Mouse (Mus musculus) hindbrain, embryonic 16.5 days (tissue): ENCODE measurements around the gene Gjd3. TPM values are rescaled to one million over a fixed set of nuclear protein-coding genes. Genes with fewer than 3 reads are reported as not detected.

Experiments used
- ATAC-seq: fragments of 200-750 bp; cut with Nextera tagmentation; 2 replicates; pipeline ENCODE4 v1.8.0; 2017; ENCODE audit warnings: moderate TSS enrichment, moderate library complexity
- H3K27ac ChIP-seq: fragments of 300-500 bp; sonication (generic); 2 replicates; pipeline ENCODE4 v1.5.1; 2014; ENCODE audit warnings: low read depth, mild to moderate bottlenecking, control low read depth, low read length, moderate library complexity
- H3K27me3 ChIP-seq: fragments of 300-500 bp; sonication (generic); replicated peaks from 2 replicates; pipeline ENCODE4 v1.6.1; 2014; ENCODE audit warnings: low read length; ENCODE audit not compliant: control insufficient read depth, insufficient read depth
- H3K36me3 ChIP-seq: fragments of 300-500 bp; sonication (generic); 2 replicates; pipeline ENCODE4 v1.6.1; 2014; ENCODE audit warnings: mild to moderate bottlenecking, low read length, moderate library complexity, mixed read lengths; ENCODE audit not compliant: control insufficient read depth, insufficient read depth
- H3K4me1 ChIP-seq: fragments of 300-500 bp; sonication (generic); 2 replicates; pipeline ENCODE4 v1.6.1; 2014; ENCODE audit warnings: low read depth, low read length; ENCODE audit not compliant: control insufficient read depth, insufficient read depth
- H3K4me2 ChIP-seq: fragments of 300-500 bp; sonication (generic); 2 replicates; pipeline ENCODE4 v1.6.1; 2014; ENCODE audit warnings: mild to moderate bottlenecking, low read length, control low read depth, moderate library complexity
- H3K4me3 ChIP-seq: fragments of 300-500 bp; sonication (generic); 2 replicates; pipeline ENCODE4 v1.5.1; 2014; ENCODE audit warnings: mild to moderate bottlenecking, low read length, control low read depth, moderate library complexity
- H3K9ac ChIP-seq: fragments of 300-500 bp; sonication (generic); 2 replicates; pipeline ENCODE4 v1.6.1; 2014; ENCODE audit warnings: low read depth, mild to moderate bottlenecking, control low read depth, low read length, moderate library complexity
- H3K9me3 ChIP-seq: fragments of 300-500 bp; sonication (generic); 2 replicates; pipeline ENCODE4 v1.6.1; 2014; ENCODE audit warnings: mild to moderate bottlenecking, low read length, moderate library complexity; ENCODE audit not compliant: control insufficient read depth
- WGBS: fragments of 180-500 bp; shearing (Covaris S2); extraction: QIAGEN DNeasy Blood & Tissue Kit; methylation state at CpG from one replicate; pipeline ENCODE4 v1.1.7; 2014; 5-methylcytosine and 5-hydroxymethylcytosine counted together
- polyA plus RNA-seq: library from polyadenylated mRNA; unstranded; fragments of >200 nt; fragmentation: Nextera tagmentation; extraction: Ambion mirVana; gene quantifications from 2 replicates; pipeline ENCODE4 v1.2.1, GENCODE M21; 2015

Gjd3 gene
- polyA plus RNA-seq, 1 experiment from 2014 or later: 2.0 TPM

DNA sequence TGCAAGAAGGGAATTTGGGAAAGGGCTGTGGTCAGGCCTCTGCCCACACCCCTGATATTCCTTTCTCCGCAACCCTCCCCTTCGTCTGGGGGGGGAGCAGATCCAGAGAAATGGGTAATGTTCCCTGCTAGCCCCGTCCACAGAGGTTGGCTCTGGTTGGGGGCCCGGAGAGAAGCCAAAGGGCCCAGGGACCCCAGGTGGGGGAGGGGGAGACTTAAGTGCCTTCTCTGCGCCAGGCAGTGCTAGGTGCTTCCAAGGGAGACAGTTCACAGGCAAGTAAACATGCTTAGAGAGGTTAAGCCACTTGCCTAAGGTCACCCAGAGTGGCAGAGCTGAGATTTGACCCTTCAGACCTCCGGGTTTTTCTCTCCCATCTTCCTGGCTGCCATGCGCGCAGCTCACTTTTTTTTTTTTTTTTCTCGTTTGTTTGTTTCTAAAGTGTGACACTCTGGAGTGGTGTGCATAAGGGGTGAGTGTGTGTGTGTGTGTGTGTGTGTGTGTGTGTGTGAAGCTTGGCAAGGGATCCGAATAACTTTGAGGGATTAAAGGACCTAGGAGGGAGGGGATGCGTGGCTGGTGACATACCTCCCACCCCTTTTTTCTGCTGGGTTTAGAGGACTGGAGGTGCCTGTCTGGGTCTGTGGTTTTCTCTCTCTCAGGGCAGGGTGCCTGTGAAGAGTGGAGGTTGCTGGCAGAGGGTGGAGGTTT lies 37.8 kb downstream of the Gjd3 start:
- H3K4me1 ChIP-seq: peaks cover 45% of the 10 kb centered on the region
- no peak overlapping the region for H3K27ac ChIP-seq
- no peak overlapping the region for H3K9ac ChIP-seq
- WGBS: 37% methylated on average over 11 of the region's 11 CpGs
- no peak for ATAC-seq
- no peaks in the 10 kb centered on the region for H3K9me3 ChIP-seq
- no peaks in the 10 kb centered on the region for H3K27me3 ChIP-seq
- no peak overlapping the region for H3K4me3 ChIP-seq
- no peaks in the 10 kb centered on the region for H3K36me3 ChIP-seq
- no peak overlapping the region for H3K4me2 ChIP-seq

DNA sequence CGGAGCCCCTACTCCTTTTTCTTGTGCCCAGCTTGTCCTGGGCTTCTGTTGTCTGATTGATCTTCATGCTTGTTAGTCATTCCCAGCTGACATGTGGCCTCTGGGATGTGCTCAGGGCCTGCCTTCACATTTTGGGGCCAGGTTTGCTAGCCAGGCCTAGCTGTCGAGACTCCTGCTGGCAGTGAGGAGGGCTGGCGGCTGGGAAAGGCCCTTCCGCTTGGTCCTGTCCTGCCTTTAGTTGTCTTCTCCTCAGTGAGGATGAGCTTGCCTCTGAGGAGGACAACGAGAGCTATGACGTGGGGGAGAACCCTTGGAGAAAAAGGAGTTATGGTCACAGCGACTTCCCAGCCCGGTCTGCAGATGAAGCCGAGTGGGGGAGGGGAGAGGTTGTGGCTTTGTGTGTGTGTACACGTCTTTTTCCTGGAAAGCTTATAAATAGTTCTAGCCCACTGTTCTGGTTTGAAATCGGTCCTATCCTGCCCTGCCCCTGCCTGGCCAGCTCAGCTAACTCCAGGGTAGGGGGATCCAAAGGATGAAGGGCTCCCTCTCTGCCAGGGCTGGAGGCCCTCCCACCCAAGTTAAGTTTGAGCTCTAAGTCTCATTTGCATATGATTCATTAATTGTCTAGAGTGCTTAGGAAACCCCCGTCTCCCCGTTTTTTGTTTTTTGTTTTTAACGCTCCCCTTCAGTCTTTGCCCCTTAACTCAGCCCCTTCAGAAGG lies 38.9 kb downstream of the Gjd3 start:
- Histone ChIP-seq H3K4me3 (no peak overlapping the region), H3K4me2 (no peak overlapping the region), H3K27me3 (no peaks in the 10 kb centered on the region), H3K9ac (no peak overlapping the region), H3K9me3 (no peaks in the 10 kb centered on the region), H3K36me3 (no peaks in the 10 kb centered on the region), H3K4me1 (peaks cover 54% of the 10 kb centered on the region), H3K27ac (peak overlapping the region; percentile 21)
- WGBS: 24% methylated on average over 14 of the region's 14 CpGs
- no peak for ATAC-seq

DNA sequence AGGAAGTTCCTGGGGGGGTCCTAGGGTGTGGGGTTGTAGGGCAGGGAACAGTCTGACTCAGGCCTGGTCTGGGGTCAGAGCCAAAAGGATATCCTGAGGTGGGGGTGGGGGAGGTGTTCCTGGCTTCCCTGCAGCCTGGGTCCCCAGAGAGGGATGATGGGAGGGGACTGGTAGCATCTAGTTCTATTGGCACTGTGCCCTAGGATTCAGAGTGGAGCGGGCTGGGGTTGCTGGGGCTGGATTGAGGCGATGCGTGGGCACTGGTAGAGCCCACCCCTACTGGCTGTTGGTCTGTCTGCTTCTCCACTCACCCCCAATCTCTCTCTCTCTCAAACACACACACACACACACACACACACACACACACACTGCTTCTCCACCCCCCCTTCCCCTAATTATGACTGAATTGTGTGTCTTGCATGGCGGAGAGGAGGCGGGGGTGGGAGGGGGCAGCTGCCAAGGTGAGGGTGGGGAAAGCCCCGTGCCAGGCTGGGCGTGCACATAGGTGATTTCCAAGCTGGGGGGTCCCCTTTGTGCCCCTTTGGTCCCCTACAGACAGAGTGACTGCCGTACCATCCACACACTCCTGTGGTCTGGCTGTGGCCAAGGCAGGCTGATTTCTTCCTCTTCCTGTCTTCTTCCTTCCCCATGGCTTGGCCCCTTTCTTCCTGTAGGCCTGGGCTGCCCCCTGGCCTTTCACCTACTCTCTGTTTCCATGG lies 39.7 kb downstream of the Gjd3 start:
- Histone ChIP-seq H3K4me1 (peaks cover 58% of the 10 kb centered on the region), H3K4me3 (no peak overlapping the region), H3K4me2 (peak overlapping the region; percentile 83), H3K36me3 (no peaks in the 10 kb centered on the region), H3K27me3 (no peaks in the 10 kb centered on the region), H3K27ac (peak overlapping the region; percentile 85), H3K9ac (no peak overlapping the region; the same call in 1 of the 2 replicates), H3K9me3 (no peaks in the 10 kb centered on the region)
- WGBS: 46% methylated on average over 8 of the region's 8 CpGs
- ATAC-seq: no peak

DNA sequence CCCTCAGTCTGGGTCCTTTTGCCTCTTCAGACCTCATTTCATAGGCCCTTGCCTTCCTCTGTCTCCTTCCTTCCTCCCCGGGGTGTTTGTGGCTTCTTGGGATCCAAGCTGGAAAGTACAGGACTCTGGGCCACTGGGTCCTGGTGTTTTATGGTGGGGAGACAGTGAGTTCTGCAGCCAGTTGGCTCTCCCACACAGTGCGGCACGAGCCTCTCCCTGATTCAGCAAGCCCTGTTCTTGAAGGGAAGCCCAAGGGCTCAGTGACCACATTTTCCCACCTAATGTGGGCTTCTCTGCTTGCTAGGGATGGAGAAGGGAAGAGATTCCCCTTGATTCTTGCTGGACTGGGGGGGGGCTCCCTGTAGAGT lies 40.3 kb downstream of the Gjd3 start:
- no peaks in the 10 kb centered on the region for H3K9me3 ChIP-seq
- H3K4me1 ChIP-seq: peaks cover 61% of the 10 kb centered on the region
- ATAC-seq: no peak
- peak overlapping the region; percentile 83 for H3K4me2 ChIP-seq
- no peaks in the 10 kb centered on the region for H3K27me3 ChIP-seq
- H3K9ac ChIP-seq: peak overlapping the region; percentile 71
- WGBS: 71% methylated on average over 3 of the region's 3 CpGs
- H3K36me3 ChIP-seq: no peaks in the 10 kb centered on the region
- H3K27ac ChIP-seq: peak overlapping the region; percentile 85
- peak overlapping the region; percentile 47 for H3K4me3 ChIP-seq

DNA sequence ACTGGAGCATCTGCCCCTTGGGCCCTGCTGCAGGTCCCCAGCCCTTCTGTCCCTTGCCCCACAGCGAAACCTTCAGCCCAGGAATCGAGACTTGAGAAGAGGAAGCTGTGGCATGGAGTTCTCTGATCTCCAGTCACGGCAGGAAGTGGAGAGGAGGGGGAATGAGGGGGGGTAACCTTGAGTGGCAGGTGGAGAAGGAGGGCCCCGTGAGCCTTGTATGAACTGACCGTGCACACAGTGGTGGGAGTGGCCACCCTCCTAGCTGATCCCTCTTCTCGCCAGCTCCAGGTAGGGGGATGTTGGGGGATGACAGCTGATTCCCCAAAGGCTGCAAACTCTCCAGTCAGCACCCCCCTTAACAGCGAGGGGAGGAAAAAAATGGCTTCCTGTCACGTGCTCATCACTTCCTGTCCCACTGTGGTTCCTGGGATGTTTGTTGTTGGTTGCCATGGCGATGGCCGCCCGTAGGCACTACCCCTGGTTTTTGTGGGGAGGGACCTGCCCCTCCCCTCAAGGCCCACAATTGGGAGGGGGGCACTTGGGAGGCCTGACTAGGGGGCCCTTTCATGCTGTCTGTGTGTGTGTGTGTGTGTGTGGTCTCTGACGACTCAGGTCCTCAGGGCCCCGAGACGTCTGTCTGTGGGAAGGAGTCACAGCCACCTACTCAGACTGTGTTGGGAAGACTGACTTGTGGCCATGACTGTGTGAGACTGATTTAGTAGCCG lies 40.8 kb downstream of the Gjd3 start:
- no peaks in the 10 kb centered on the region for H3K9me3 ChIP-seq
- peak; percentile 56 for ATAC-seq
- peak overlapping the region; percentile 47 for H3K4me3 ChIP-seq
- peaks cover 63% of the 10 kb centered on the region for H3K4me1 ChIP-seq
- no peaks in the 10 kb centered on the region for H3K27me3 ChIP-seq
- WGBS: 3% methylated on average over 15 of the region's 15 CpGs
- peak overlapping the region; percentile 85 for H3K27ac ChIP-seq
- no peaks in the 10 kb centered on the region for H3K36me3 ChIP-seq
- peak overlapping the region; percentile 83 for H3K4me2 ChIP-seq
- peak overlapping the region; percentile 71 for H3K9ac ChIP-seq

DNA sequence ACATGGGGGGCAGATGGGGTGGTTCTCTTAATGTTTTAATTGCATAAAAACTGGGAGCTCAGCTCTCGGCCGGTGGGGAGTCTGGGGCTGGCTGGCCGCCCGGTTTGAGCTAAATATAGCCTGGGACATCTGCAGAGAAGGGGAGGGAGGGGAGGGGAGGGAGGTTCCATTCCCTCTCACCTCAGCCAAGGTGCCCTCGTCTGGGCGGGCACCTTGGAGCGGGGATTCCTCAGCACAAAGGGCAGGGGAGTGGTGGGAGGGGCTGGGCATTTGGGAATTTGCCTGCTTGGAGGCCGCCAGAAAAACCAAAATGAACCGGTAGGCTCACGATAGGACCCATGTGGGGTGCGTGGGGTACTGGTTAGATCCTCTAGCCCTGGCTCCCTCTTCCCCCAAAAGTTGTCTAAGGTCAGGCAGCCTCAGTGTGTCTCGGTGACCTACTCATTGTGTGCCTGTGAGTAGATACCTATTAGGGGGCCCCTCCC lies 41.4 kb downstream of the Gjd3 start:
- WGBS: 2% methylated on average over 12 of the region's 12 CpGs
- no peaks in the 10 kb centered on the region for H3K27me3 ChIP-seq

DNA sequence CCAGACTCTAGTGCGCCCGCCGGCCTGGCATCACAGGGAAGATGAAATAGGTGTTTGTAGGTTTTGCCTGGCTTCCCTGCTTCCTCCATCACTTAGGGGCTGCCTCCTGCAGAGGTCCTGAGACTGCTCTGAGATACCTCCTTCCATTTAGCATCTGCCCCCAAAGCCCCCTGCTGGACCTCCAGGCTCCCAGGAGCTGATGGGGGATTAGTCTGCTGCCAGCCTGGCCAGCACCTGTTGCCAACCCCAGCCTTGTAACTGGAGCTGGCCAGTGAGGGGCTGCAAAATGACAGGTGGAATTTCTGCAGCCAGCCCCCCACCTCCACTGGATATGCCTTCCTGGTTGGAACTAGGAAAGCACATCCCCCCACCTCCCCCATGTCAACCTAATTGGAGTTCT lies 42.0 kb downstream of the Gjd3 start:
- Histone ChIP-seq H3K4me3 (no peak overlapping the region; the same call in 1 of the 2 replicates), H3K9me3 (no peaks in the 10 kb centered on the region), H3K27ac (no peak overlapping the region), H3K27me3 (no peaks in the 10 kb centered on the region), H3K9ac (peak overlapping the region; percentile 16; the same call in 1 of the 2 replicates), H3K4me2 (peak overlapping the region; percentile 83), H3K4me1 (peaks cover 73% of the 10 kb centered on the region), H3K36me3 (no peaks in the 10 kb centered on the region)
- 32% methylated on average over 3 of the region's 3 CpGs for WGBS
- no peak for ATAC-seq

More for the DNA sequence above, 41.4 kb downstream of the Gjd3 start:
- no peaks in the 10 kb centered on the region for H3K9me3 ChIP-seq
- H3K4me3 ChIP-seq: peak overlapping the region; percentile 47
- H3K4me2 ChIP-seq: peak overlapping the region; percentile 83
- peak overlapping the region; percentile 71 for H3K9ac ChIP-seq
- H3K36me3 ChIP-seq: no peaks in the 10 kb centered on the region
- peak; percentile 12 for ATAC-seq
- peaks cover 68% of the 10 kb centered on the region for H3K4me1 ChIP-seq
- peak overlapping the region; percentile 85 for H3K27ac ChIP-seq

DNA sequence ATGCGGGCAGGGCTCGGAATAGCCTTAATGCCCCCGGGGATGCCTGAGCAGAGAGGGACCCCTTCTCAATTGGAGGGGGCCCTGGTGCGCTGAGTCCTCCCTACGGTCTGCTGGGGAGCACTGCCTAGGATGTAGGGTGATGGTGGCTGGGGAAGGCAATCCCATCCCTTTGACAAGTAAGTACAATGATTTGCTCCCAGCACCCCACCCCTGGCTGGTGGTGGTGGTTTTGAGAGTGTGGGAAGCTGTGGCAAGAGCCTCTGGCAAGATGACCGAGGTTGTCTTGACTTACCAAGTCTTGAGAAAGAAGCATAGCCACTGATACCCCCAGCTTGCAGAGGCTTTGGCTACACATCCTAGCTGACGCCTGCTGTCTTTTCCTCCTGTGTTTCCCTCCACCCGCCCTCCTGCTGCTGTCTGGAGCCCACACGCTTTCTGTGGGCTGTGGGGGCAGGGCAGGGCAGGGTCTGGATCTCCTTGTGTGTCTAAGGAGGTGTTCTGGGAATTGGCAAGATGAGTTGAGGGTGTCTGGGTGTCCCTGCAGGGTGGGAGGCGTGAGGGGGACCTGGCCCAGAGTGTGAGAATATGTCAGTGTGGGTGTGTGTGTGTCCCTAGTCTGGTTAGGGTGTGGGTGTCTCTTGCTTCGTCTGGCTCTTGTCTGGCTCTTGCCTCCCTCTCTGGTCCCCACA lies 42.7 kb downstream of the Gjd3 start:
- no peak for ATAC-seq
- Histone ChIP-seq H3K9ac (no peak overlapping the region), H3K36me3 (no peaks in the 10 kb centered on the region), H3K9me3 (no peaks in the 10 kb centered on the region), H3K4me2 (peak overlapping the region; percentile 5; the same call in 1 of the 2 replicates), H3K4me1 (peaks cover 71% of the 10 kb centered on the region), H3K4me3 (no peak overlapping the region), H3K27ac (no peak overlapping the region), H3K27me3 (no peaks in the 10 kb centered on the region)
- WGBS: 65% methylated on average over 10 of the region's 11 CpGs
